Mouse (Mus musculus): ENCODE results near the gene Dgka. TPM values are rescaled to one million over a fixed set of nuclear protein-coding genes. Genes with fewer than 3 reads are reported as not detected.

Dgka gene
- 10 to 100 TPM; 16.2 to 17.2 TPM for total RNA-seq (2021)
- long read RNA-seq, experiment 1, transcript Dgka-201 (24 exons, 2,834 nt): major isoform, 10 of 17 reads
- long read RNA-seq, experiment 1, partial matches to known transcripts: 0 of 17 reads
- long read RNA-seq, experiment 1, other reads (novel, unspliced or antisense): 7 of 17 reads
- long read RNA-seq, experiment 2, transcript Dgka-201 (24 exons, 2,834 nt): major isoform, 5 of 10 reads
- long read RNA-seq, experiment 2, partial matches to known transcripts: 1 of 10 reads
- long read RNA-seq, experiment 2, other reads (novel, unspliced or antisense): 4 of 10 reads

GRCm38 (mm10) chr10:128744680-128745601, at the start of gene Dgka:
Dgka (minus strand) TSS chr10:128744855.
- no peak for DNase-seq

GRCm38 (mm10) chr10:128794391-128794790, 49.7 kb upstream of the Dgka start:
- no peak for DNase-seq

GRCm38 (mm10) chr10:128793258-128793657, 48.6 kb upstream of the Dgka start:
- DNase-seq: no peak

GRCm38 (mm10) chr10:128792041-128792440, 47.4 kb upstream of the Dgka start:
- no peak for DNase-seq

- peak; percentile 63 for DNase-seq
These were observed 45.9 kb upstream of the Dgka start, which contains the start of gene Mmp19 for GRCm38 (mm10) chr10:128790398-128791124. Mmp19 (plus strand) TSS chr10:128790910.

- DNase-seq: no peak
These were observed 35.5 kb upstream of the Dgka start for GRCm38 (mm10) chr10:128780200-128780599.

- peak; percentile 78 for DNase-seq
These were observed 34.5 kb upstream of the Dgka start for GRCm38 (mm10) chr10:128779011-128779795.

- no peak for DNase-seq
These were observed 33.8 kb upstream of the Dgka start for GRCm38 (mm10) chr10:128778441-128778840.

GRCm38 (mm10) chr10:128773685-128774084, 29.0 kb upstream of the Dgka start:
- no peak for DNase-seq

- DNase-seq: no peak
These were observed 28.2 kb upstream of the Dgka start for GRCm38 (mm10) chr10:128772895-128773294.

- DNase-seq: peak; percentile 86
These were observed 3.7 kb upstream of the Dgka start for GRCm38 (mm10) chr10:128748252-128748864.

GRCm38 (mm10) chr10:128747646-128748251, 3.1 kb upstream of the Dgka start, which contains the start of gene Pym1:
Pym1 (plus strand) TSS chr10:128747889.
- DNase-seq: peak; percentile 90

GRCm38 (mm10) chr10:128746972-128747645, 2.5 kb upstream of the Dgka start:
- DNase-seq: no peak

- no peak for DNase-seq
These were observed 1.4 kb upstream of the Dgka start for GRCm38 (mm10) chr10:128745946-128746613.

- no peak for DNase-seq
These were observed 444 bp downstream of the Dgka start for GRCm38 (mm10) chr10:128744211-128744610.

- DNase-seq: peak; percentile 73
These were observed 864 bp downstream of the Dgka start for GRCm38 (mm10) chr10:128743791-128744191.

- no peak for DNase-seq
These were observed 1.4 kb downstream of the Dgka start for GRCm38 (mm10) chr10:128743235-128743634.

- DNase-seq: no peak
These were observed 2.0 kb downstream of the Dgka start for GRCm38 (mm10) chr10:128742616-128743015.

GRCm38 (mm10) chr10:128740296-128740695, 4.4 kb downstream of the Dgka start:
- DNase-seq: no peak
